Mouse (Mus musculus): ENCODE results near the gene Mfsd14b. TPM values are rescaled to one million over a fixed set of nuclear protein-coding genes. Genes with fewer than 3 reads are reported as not detected.
A peak's percentile ranks its signal among the peaks of the same experiment; 100 is the strongest.

Gene Mfsd14b
- total RNA-seq (2021): 1 to 10 TPM; 6.5 to 6.6 TPM
- long read RNA-seq, experiment 1, partial matches to known transcripts: 0 of 5 reads
- long read RNA-seq, experiment 1, other reads (novel, unspliced or antisense): 1 of 5 reads
- long read RNA-seq, experiment 2, partial matches to known transcripts: 0 of 5 reads
- long read RNA-seq, experiment 2, other reads (novel, unspliced or antisense): 2 of 5 reads

DNA sequence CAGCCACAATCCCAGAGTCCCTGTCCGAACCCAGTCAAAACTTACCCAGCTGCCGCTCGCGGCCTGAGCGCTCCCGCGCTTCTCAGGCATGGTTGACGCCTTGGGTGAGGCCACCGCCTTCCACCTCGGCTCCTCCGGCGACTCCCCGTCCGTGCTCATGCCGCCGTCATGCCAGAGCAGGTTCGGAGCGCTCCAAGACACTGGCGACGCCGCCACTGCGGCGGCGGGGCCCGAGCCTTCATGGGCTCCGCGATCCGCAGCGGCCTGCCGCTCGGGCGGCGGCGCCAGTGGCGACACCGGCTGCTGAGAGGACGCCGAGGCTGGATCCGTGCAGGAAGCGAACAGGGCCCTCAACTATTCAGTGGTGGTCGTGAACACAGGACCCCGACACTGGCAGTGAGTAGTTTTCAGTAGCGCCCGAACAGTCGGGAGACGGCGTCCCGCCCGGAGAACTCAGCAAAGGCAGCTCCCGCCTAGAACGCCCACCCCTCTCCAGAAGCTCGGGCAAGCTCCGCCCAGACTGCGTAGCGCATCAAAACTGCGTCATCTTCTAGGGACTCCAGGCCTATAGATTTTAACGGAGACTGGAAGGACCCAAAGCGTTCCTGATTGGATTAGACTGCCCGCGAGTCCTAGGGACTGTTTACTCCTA lies at the start of gene Mfsd14b:
Gene Mfsd14b (minus strand): TSS at position 517 of the 652 bp plus-strand sequence.
- intact Hi-C loops (cut with DNase I): no loop called here
- DNase-seq: peak; percentile 74 to 82

DNA sequence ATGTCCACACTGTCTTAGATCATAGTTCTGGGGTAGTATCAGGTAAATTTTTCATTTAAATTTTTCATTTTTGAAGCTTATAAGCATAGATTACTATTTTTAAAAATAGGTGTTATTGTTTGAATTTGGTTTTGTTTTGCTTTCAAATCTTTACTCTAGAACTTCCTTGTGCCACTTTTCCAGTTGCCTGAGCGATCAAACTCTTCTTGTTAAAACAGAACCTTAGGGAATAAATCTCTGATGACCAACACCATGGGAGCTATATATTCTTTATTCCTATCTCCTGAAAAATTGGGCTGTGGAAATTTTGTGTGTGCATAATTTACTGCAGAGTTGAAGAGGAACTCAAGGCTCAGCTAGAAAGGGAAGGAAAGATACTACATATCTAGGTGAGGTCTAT lies 37.2 kb upstream of the Mfsd14b start, which contains the start of gene Olfr466:
Gene Olfr466 (plus strand): TSS at position 301 of the 400 bp plus-strand sequence.
- intact Hi-C loops (cut with DNase I): no loop called here
- DNase-seq: no peak

DNA sequence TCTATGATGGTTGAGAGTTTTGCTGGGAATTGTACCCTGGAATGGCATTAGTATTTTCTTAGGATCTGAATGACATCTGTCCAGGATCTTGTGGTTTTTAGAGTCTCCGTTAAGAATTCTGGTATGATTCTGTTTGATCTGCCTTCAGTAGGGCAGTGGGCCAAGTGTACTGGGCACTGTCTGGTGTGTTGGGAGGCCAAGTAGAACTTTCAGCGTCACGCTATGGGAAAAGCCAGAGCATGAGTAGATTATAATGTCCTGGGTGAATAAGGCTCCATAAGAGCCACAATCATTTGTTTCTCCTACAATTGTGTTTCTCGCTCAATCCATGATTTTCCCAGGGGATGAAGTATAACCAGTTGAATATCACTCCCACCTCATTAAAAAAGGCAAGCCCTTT lies 25.0 kb upstream of the Mfsd14b start, which contains the start of gene Olfr465-ps1:
Gene Olfr465-ps1 (plus strand): TSS at position 301 of the 400 bp plus-strand sequence.
- intact Hi-C loops (cut with DNase I): no loop called here

DNA sequence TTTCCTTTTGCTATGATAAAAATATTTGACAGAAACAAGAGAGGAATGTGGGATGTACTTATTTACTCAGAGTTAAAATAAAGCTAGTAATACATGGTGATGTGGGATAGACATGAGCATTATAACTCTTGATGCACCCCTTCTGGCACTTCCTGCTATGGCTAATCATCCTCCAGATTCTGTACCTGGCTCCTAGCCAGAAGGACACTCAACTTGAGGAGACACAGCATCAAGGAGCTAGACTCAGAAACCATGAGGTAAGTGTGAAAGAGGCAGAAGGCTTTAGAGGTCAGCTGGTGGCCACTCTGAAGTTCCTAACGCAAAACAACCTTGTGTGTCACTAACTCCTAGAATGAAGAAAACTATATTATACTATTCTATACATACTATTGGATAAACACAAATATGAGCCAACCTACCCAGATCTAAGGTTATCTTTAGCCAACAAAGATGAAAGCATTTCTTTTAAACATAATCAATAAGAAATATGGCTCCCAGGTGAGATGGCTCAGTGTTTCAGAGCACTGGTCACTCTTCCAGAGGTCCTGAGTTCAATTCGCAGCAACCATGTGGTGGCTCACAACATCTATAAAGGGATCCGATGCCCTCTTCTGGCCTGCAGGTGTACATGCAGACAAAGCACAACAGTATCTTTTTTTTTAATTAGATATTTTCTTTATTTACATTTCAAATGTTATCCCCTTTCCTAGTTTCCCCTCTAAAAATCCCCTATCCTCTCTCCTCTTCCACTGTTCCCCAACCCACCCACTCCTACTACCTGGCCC lies 14.5 kb upstream of the Mfsd14b start:
- intact Hi-C loops (cut with DNase I): no loop called here
- DNase-seq: no peak

More for the DNA sequence above, 25.0 kb upstream of the Mfsd14b start, which contains the start of gene Olfr465-ps1:
- DNase-seq: no peak

DNA sequence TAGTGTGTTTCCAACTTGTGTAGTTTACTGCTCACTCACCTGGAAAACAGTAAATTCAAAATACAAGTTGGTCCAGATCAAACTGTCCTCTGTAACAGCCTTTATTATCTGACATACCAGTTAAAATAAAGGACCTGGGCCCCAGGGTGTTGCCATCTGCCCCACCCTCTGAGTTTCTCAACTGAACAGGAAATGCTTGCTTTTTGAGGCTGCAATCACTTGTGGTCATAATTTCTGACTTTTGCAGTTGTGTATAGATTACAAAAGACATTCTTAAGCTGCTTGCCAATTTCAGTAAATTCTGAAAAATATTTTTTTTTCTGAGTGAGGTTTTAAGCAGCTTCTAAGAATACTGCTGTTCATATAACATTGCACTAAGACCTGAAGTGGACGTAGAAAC lies 9.3 kb upstream of the Mfsd14b start:
- intact Hi-C loops (cut with DNase I): no loop called here
- DNase-seq: no peak

DNA sequence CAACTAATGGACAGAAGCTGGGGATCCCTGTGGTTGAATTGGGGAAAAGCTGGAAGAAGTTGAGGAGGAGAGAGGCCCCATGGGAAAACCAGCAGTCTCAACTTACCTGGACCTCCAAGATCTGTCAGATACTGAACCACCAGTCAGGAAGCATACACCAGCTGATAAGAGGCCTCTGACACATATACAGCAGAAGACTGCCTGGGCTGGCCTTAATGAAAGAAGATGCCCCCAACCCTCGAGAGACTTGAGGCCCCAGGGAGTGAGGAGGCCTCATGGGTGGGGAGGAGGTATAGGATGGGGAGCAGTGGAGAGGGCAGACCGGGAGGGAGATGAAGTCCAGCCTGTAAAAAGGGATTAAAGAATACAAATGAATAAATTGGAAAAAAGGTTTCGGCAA lies 8.2 kb upstream of the Mfsd14b start:
- intact Hi-C loops (cut with DNase I): no loop called here
- no peak for DNase-seq

DNA sequence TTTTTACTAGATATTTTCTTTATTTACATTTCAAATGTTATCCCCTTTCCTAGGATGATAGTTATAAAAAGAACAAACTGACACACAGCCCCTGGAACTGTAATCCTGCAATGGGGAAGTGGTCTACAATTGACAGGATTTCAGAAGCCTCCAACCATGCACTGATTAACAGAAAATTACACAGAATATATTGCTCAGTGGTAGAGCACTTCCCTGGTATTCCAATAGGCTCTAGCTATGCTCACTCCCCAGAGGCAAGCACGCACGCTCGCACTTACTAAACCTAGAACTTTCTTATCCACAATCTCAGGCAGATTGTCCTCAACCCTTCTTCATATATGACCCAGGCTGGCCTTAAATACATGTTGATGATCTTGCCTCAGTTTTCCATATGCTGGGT lies 464 bp upstream of the Mfsd14b start:
- intact Hi-C loops (cut with DNase I): no loop called here
- no peak for DNase-seq

DNA sequence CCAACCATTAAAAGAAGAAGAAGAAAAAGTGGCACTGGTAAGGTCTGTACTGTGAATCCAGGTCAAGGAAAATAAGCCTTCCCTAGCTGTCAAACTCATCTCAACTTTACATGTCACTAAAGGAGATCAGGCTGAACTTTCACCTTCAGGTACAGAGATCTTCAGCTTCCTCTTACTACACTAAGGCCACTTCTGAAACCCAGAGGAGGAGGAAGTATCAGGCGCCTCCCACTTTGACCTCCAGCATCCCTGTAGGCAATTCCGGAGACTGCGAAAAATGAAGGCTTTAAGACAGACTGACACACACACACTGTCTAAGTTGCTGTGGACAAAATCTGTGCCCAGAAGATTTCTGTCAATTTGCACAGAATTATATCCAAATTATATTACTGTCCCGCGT lies 814 bp downstream of the Mfsd14b start:
- DNase-seq: no peak
- intact Hi-C loops (cut with DNase I): no loop called here

DNA sequence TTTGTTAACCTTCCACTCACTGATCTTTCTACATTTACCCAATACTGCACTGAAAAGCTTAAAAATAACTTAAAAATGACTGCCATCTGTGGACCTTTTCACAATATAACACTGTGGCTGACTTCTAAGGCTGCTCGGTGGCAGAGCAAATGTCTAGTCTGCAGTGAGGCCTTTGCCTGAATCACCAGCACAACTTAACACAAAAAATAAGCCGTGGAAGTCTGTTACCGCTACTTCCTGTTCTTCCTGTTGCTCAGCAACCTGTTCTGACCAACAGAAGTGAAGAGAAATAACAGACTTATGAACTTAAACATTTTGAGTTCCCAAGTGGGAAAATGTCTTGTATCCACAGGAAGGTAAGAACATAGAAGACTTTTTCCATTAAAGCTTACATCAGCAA lies 11.5 kb downstream of the Mfsd14b start:
- intact Hi-C loops (cut with DNase I): no loop called here

DNA sequence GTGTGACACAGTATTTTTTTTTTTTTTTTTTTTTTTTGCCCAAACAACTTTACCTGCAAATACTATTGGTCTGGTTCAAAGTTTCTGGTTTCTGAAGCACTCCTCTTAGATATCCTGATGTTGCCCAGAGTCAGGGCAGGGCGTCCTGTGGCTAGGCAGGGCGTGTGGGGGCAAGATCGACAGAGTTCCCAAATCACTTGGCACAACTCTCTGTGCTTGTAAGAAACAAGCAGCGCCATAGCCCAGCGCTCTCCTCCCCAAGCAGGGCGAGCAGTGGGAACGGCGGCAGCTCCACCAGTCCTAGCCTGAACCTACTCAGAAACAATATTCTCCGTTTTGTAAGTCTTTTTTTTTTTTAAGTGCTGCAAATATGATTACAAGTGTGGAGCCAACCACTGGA lies 12.1 kb downstream of the Mfsd14b start:
- intact Hi-C loops (cut with DNase I): no loop called here
- no peak for DNase-seq

More for the DNA sequence above, 11.5 kb downstream of the Mfsd14b start:
- no peak for DNase-seq

DNA sequence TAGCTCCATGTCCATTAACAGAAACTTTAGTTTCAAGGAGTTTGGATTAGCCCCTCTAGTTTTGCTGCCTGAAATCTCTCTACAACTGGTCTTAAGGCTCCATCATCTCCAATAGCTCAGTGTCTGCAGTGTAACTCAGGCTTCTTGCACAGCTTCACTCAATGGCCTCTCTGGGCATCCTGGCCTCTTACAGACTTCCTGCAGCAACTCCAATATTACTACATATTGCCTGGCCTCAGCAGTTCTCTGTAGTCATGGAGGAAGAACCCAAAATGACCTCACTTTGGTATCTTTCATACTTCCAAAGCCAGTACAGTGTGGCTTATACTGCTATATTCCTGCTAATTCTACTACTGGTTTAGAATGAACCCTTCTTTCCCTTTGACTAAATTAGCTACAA lies 15.8 kb downstream of the Mfsd14b start:
- no peak for DNase-seq
- intact Hi-C loops (cut with DNase I): no loop called here

DNA sequence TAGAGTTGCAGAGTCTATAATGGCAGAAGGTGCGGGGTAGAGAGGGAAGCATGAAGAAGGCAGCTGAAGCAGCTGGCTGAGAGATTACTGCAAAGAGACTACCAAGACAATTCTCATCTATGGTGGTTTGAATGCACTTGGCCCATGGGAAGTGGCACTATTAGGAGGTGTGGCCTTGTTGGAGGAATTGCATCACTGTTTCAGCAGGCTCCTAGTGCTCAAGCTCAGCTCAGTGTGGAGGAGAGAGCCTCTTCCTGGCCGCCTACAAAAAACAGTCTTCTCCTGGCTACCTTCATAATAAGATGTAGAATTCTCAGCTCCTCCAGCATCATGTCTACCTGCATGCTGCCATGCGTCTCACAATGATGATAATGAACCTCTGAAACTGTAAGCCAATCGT lies 16.9 kb downstream of the Mfsd14b start:
- DNase-seq: no peak
- intact Hi-C loops (cut with DNase I): no loop called here

DNA sequence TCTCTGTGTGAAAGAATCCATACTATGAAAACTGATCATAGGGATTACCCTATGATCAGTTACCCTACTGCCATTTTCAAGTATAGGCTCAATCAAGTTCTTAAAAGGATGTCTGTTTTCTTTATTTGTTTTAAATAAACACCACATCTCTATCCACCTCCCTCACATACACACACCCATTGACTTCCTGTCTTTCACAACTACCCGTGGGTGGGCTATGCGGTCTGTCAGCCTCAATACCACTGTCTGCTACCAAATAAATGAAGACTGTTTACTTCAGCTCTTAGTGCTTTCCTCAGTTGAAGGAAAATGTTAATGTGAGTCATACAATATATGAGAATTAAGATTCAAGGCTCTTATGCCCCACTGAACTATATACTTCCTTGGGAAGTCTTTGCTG lies 42.8 kb downstream of the Mfsd14b start:
- DNase-seq: no peak

DNA sequence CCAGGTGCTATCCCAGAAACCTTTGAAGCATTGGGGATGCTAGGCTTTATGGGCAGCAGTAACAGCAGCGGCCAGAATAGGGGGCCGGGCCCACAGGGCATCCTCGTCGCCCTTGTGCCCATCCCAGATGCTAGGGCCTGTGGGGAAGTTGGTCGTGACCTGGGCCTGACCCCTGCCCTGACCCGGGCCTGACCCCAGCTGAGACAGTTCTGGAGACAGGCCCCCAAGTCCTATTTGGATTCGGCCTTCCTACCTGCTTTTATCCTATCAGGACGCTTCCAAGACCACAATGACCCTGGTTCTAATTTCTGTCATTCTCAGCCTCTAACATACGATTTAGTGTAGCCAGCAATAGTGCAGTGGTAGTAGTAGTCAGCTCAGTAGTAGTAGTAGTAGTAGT lies 60.1 kb downstream of the Mfsd14b start, which contains the start of gene Prss47:
Gene Prss47 (minus strand): TSS at position 101 of the 400 bp plus-strand sequence.
- intact Hi-C loops (cut with DNase I): no loop called here

More for the DNA sequence above, 42.8 kb downstream of the Mfsd14b start:
- intact Hi-C loops (cut with DNase I): no loop called here

DNA sequence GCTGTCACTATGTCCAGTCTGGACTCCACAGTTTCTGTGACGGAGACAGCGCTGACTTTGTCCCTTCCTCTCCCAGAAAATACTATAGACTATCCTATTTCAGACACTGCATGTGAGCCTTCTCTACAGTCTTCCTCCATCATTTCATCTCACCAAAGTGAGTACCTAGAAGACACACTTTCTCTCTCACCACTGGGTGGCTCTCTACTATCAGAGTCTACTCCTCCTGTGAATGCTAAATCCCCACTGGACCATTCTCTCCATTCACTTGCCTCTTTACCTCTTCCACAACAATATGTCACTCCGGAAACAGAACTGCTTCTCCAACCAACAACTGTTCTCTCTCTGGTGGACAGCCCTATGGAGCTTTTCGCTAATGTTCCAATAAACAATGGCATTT lies 77.7 kb downstream of the Mfsd14b start:
- intact Hi-C loops (cut with DNase I): no loop called here
- no peak for DNase-seq

More for the DNA sequence above, 60.1 kb downstream of the Mfsd14b start, which contains the start of gene Prss47:
- no peak for DNase-seq

DNA sequence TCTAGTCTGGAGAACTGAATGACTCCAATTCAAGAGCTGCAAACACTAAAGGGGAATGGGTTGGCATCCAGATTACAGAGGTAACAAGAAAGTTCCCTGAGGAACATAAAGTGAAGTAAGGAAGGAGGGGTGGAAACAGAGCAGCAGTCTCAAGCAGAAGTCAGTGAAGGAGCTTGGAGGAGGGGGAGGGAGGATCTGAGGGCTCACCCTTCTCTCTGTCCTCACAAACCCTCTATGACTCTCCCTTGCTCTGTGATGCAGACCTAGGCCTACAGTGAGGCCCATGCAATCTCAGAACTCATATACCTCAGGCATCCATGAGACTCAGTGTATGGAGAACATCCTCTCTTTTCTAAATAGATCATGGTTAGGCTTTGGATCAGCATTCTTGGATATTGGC lies 80.0 kb downstream of the Mfsd14b start, which contains the start of gene Spata31d1c:
Gene Spata31d1c (plus strand): TSS at position 301 of the 400 bp plus-strand sequence.
- no peak for DNase-seq
- intact Hi-C loops (cut with DNase I): no loop called here

Other genes with a start within 250 kb of the Mfsd14b start
- gene Cntnap3, start 209.0 kb downstream of the Mfsd14b start, total RNA-seq (2021): not detected
- not detected for gene Spata31, start 195.6 kb downstream of the Mfsd14b start, total RNA-seq (2021)
- gene Spata31d1c, start 79.9 kb downstream of the Mfsd14b start, total RNA-seq (2021): not detected
- not detected for gene Prss47, start 60.2 kb downstream of the Mfsd14b start, total RNA-seq (2021)
- gene Olfr465-ps1, start 25.1 kb upstream of the Mfsd14b start, total RNA-seq (2021): not detected
- gene Olfr466, start 37.3 kb upstream of the Mfsd14b start, total RNA-seq (2021): not detected
- not detected for gene Nlrp4f, start 93.0 kb upstream of the Mfsd14b start, total RNA-seq (2021)
- gene Gm10775, start 146.6 kb upstream of the Mfsd14b start, total RNA-seq (2021): not detected
- gene Zfp369, start 165.8 kb upstream of the Mfsd14b start, total RNA-seq (2021): 1 to 10 TPM; 8.4 to 9.0 TPM

Data from gastrocnemius, postnatal 36 days (tissue).